Mouse (Mus musculus) thymus, adult 2 months (tissue): ENCODE data around the gene Cramp1l.

ENCODE experiments used
- CTCF ChIP-seq: fragments of 200-500 bp; IDR thresholded peaks from 2 replicates; pipeline ENCODE4 v1.5.1; 2012; ENCODE audit warnings: mild to moderate bottlenecking, control low read depth, low read length, moderate library complexity, borderline replicate concordance; ENCODE audit not compliant: control insufficient read depth, poor library complexity, insufficient read depth; ENCODE audit errors: extremely low read depth
- POLR2A ChIP-seq: fragments of 200-500 bp; IDR thresholded peaks from 2 replicates; pipeline ENCODE4 v1.6.1; 2012; ENCODE audit warnings: mild to moderate bottlenecking, low read length, control low read depth, moderate library complexity; ENCODE audit not compliant: control insufficient read depth, poor library complexity, insufficient read depth; ENCODE audit errors: extremely low read depth

- 0 out of 2 replicates have a peak, but pooled peaks have one; percentile 49 for TF ChIP-seq CTCF
- peak; percentile 90 for TF ChIP-seq POLR2A
These were observed 79.0 kb downstream of the Cramp1l start, which contains the start of gene Mapk8ip3 for GRCm38 (mm10) chr17:24936259-24937237.
